Mouse (Mus musculus) liver, postnatal 0 days (tissue): ENCODE results near the gene Phactr3. TPM values are rescaled to one million over a fixed set of nuclear protein-coding genes. Genes with fewer than 3 reads are reported as not detected.
A peak's percentile ranks its signal among the peaks of the same experiment; 100 is the strongest.

Experiments
- ATAC-seq: fragments of 200-750 bp; cut with Nextera tagmentation; 2 replicates; pipeline ENCODE4 v1.8.0; 2017; ENCODE audit warnings: mild to moderate bottlenecking, moderate library complexity
- DNase-seq: peaks from one replicate; pipeline ENCODE4 v3.0.0-alpha.2; 2016
- H3K27ac ChIP-seq: fragments of 300-500 bp; sonication (generic); 2 replicates; pipeline ENCODE4 v1.5.1; 2014; ENCODE audit warnings: antibody characterized with exemption, moderate library complexity, mild to moderate bottlenecking, low read depth
- H3K27me3 ChIP-seq: fragments of 300-500 bp; sonication (generic); 2 replicates; pipeline ENCODE4 v1.6.1; 2014; ENCODE audit warnings: low read length, control low read depth, mixed read lengths; ENCODE audit not compliant: insufficient read depth
- H3K36me3 ChIP-seq: fragments of 300-500 bp; sonication (generic); replicated peaks from 2 replicates; pipeline ENCODE4 v1.6.1; 2014; ENCODE audit warnings: mild to moderate bottlenecking, control low read depth, low read length, moderate library complexity, mixed read lengths; ENCODE audit not compliant: insufficient read depth
- H3K4me1 ChIP-seq: fragments of 300-500 bp; sonication (generic); 2 replicates; pipeline ENCODE4 v1.6.1; 2014; ENCODE audit warnings: antibody characterized with exemption, mild to moderate bottlenecking, control low read depth; ENCODE audit not compliant: insufficient read depth
- H3K4me2 ChIP-seq: fragments of 300-500 bp; sonication (generic); 2 replicates; pipeline ENCODE4 v1.6.1; 2014; ENCODE audit warnings: low read depth, mild to moderate bottlenecking, low read length, moderate library complexity, mixed read lengths
- H3K4me3 ChIP-seq: fragments of 300-500 bp; sonication (generic); 2 replicates; pipeline ENCODE4 v1.5.1; 2014; ENCODE audit warnings: low read depth, low read length
- H3K9ac ChIP-seq: fragments of 300-500 bp; sonication (generic); replicated peaks from 2 replicates; pipeline ENCODE4 v1.6.1; 2014; ENCODE audit warnings: mild to moderate bottlenecking, moderate library complexity
- H3K9me3 ChIP-seq: fragments of 300-500 bp; sonication (generic); 2 replicates; pipeline ENCODE4 v1.6.1; 2016; ENCODE audit warnings: mild to moderate bottlenecking, control low read depth, low read length, mixed read lengths
- CTCF ChIP-seq: sonication (generic); IDR thresholded peaks from 2 replicates; pipeline ENCODE4 v1.5.1; 2016; ENCODE audit warnings: antibody characterized with exemption, low read depth
- EP300 ChIP-seq: IDR thresholded peaks from 2 replicates; pipeline ENCODE4 v1.6.1; 2016; ENCODE audit warnings: antibody characterized with exemption, low read depth, mild to moderate bottlenecking
- WGBS: fragments of 180-500 bp; shearing (Covaris S2); extraction: QIAGEN DNeasy Blood & Tissue Kit; methylation state at CpG from one replicate; pipeline ENCODE4 v1.1.7; 2014; ENCODE audit not compliant: insufficient replicate concordance; 5-methylcytosine and 5-hydroxymethylcytosine counted together
- polyA plus RNA-seq: library from polyadenylated mRNA; unstranded; fragments of >200 nt; fragmentation: Nextera tagmentation; extraction: Ambion mirVana; gene quantifications from 2 replicates; pipeline ENCODE4 v1.2.1, GENCODE M21; 2015

Gene Phactr3
- polyA plus RNA-seq, 1 experiment from 2014 or later: not detected

GRCm38 (mm10) chr2:178131606-178132365, 13.0 kb downstream of the Phactr3 start:
- Histone ChIP-seq H3K27ac (no peak overlapping the region), H3K9ac (no peak overlapping the region), H3K4me3 (no peak overlapping the region), H3K4me1 (no peaks in the 10 kb centered on the region), H3K9me3 (no peaks in the 10 kb centered on the region), H3K27me3 (no peaks in the 10 kb centered on the region), H3K4me2 (no peak overlapping the region), H3K36me3 (no peaks in the 10 kb centered on the region)
- no peak for TF ChIP-seq CTCF
- WGBS: 80% methylated on average over 4 of the region's 5 CpGs
- no peak for ATAC-seq
- DNase-seq: no peak

DNA sequence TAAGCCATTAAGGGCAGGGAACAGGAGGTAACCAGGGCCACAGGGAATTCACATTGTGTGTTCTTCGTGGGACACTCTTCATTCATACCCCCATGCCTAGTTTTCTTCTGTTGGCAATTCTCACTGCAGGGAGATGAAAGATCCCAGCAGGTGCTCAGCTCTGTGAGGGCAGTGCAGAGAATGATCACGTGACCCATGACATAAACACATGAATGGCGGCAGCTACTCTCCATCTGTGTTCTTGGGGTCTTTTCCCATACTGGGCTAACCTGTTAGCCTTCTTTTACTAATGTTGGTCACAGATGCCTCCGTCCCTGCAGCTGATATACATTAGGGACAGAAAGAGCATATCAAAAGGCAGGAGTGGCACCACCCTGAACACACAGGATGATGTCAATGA, 16.9 kb downstream of the Phactr3 start:
- DNase-seq (no peak), ATAC-seq (no peak)
- no peaks in the 10 kb centered on the region for H3K4me1 ChIP-seq
- H3K36me3 ChIP-seq: no peaks in the 10 kb centered on the region
- no peak overlapping the region for H3K9ac ChIP-seq
- no peaks in the 10 kb centered on the region for H3K27me3 ChIP-seq
- no peak overlapping the region for H3K4me3 ChIP-seq
- H3K9me3 ChIP-seq: no peaks in the 10 kb centered on the region
- H3K27ac ChIP-seq: no peak overlapping the region
- H3K4me2 ChIP-seq: no peak overlapping the region
- TF ChIP-seq EP300 (no peak), CTCF (no peak)
- WGBS: 39% methylated on average over 4 of the region's 4 CpGs

- TF ChIP-seq CTCF: peak; percentile 86
- TF ChIP-seq EP300: no peak
- Histone ChIP-seq H3K4me2 (no peak overlapping the region), H3K36me3 (no peaks in the 10 kb centered on the region), H3K9ac (no peak overlapping the region), H3K27ac (no peak overlapping the region), H3K4me3 (no peak overlapping the region), H3K4me1 (no peaks in the 10 kb centered on the region), H3K9me3 (no peaks in the 10 kb centered on the region), H3K27me3 (peaks cover 13% of the 10 kb centered on the region; the same call in 1 of the 2 replicates)
- WGBS: 5% methylated on average over 3 of the region's 3 CpGs
- DNase-seq (peak; percentile 35), ATAC-seq (no peak)
Observed at GRCm38 (mm10) chr2:178137518-178137917, 18.7 kb downstream of the Phactr3 start.

GRCm38 (mm10) chr2:178141489-178141922, 22.7 kb downstream of the Phactr3 start:
- DNase-seq (no peak), ATAC-seq (no peak)
- H3K27me3 ChIP-seq: peaks cover 18% of the 10 kb centered on the region
- WGBS: 8% methylated on average over 10 of the region's 10 CpGs
- H3K36me3 ChIP-seq: no peaks in the 10 kb centered on the region
- H3K9ac ChIP-seq: no peak overlapping the region
- H3K4me2 ChIP-seq: no peak overlapping the region
- no peak overlapping the region for H3K4me3 ChIP-seq
- H3K27ac ChIP-seq: no peak overlapping the region
- no peaks in the 10 kb centered on the region for H3K9me3 ChIP-seq
- no peaks in the 10 kb centered on the region for H3K4me1 ChIP-seq
- TF ChIP-seq EP300 (no peak), CTCF (no peak)

DNA sequence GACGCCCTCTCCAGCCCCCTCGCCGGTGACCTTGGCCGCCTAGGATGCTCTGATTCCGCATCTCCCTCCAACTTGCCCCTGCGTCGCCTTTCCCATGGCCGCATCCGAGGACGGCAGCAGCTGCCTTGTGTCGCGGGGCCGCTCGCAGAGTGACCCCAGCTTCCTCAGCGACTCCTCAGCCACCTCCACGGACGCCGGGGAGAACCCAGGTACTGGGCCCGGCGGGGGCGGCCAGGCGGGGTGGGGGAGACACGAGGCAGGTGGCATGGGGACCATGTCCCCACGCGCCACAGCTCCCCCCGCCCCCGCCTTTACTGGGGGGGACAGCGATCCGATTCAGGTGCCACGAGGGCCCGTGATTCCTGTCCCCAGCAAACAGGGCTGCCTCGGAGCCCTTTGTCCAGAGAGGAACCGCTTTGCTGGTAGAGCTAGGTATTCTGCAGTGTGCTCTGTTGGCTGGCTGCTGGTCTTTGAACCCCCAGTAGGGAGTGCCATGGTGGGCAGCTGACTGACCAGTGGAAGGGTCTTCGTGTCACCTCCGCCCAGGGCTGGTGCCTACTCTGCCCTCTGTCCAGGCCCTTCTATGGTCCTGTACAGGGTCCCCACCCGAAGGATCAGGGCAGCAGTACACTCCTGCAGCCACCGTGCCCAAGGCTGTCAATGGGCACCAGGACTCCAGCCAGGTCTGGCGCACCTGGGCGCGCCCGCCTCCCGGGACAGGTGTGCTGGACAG, 23.7 kb downstream of the Phactr3 start:
- H3K4me3 ChIP-seq: no peak overlapping the region
- ATAC-seq: no peak
- no peaks in the 10 kb centered on the region for H3K4me1 ChIP-seq
- peaks cover 18% of the 10 kb centered on the region for H3K27me3 ChIP-seq
- H3K4me2 ChIP-seq: no peak overlapping the region
- no peak overlapping the region for H3K27ac ChIP-seq
- no peak for DNase-seq
- no peak overlapping the region for H3K9ac ChIP-seq
- H3K9me3 ChIP-seq: no peaks in the 10 kb centered on the region
- no peaks in the 10 kb centered on the region for H3K36me3 ChIP-seq
- TF ChIP-seq CTCF: no peak
- no peak for TF ChIP-seq EP300
- 13% methylated on average over 38 of the region's 42 CpGs for WGBS

DNA sequence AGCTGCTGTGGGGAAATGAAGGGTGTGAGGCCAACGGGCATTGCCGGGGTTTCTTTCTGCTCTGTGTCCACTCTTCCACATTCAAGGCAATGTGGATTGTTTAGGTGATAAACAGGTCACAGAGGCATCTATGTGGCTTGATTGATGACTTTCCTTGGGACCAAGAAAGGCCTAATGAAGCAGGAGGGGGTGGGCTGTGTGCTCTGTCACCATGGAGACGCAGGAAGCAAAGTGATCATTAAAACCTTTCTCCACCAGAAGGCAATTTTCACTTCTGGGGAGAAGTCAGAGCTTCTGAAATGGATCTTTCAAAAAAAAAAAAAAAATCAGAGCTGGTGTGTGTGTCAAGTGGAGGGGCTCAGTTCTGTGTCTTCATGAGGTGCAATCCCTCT, 24.2 kb downstream of the Phactr3 start:
- no peak for TF ChIP-seq CTCF
- ATAC-seq: no peak
- 29% methylated on average over 3 of the region's 3 CpGs for WGBS
- DNase-seq: no peak
- peaks cover 18% of the 10 kb centered on the region for H3K27me3 ChIP-seq
- H3K27ac ChIP-seq: no peak overlapping the region
- no peak overlapping the region for H3K4me3 ChIP-seq
- H3K36me3 ChIP-seq: no peaks in the 10 kb centered on the region
- H3K9ac ChIP-seq: no peak overlapping the region
- no peak overlapping the region for H3K4me2 ChIP-seq
- H3K9me3 ChIP-seq: no peaks in the 10 kb centered on the region
- H3K4me1 ChIP-seq: no peaks in the 10 kb centered on the region
